Mouse (Mus musculus) megakaryocyte, embryonic 14.5 days (primary cell): ENCODE results near the gene Shmt1.

Experiments
- FLI1 ChIP-seq: IDR thresholded peaks from 2 replicates; pipeline ENCODE4 v1.6.1; 2012; ENCODE audit warnings: low read length, inconsistent platforms, mixed read lengths
- GATA1 ChIP-seq: IDR thresholded peaks from 3 replicates; pipeline ENCODE4 v1.6.1; 2012; ENCODE audit warnings: mixed read lengths, low read length, inconsistent platforms, borderline replicate concordance

DNA sequence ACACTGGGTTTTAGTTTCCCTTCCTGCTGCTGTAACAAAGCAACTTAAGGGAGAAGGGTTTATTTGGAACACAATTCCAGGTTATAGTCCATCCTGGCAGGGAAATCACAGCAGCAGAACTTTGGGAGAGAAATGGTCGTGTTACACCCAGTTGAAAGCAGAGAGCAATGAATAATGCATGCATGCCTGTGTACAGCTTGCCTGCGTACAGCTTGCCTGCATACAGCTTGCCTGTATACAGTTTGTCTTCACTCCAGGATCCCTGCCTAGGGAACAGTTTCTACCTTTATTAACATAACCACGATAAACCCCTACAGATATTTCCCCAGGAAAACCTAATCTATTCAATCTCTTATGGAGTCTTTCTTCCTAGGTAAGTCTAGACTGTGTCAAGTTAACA lies 40.7 kb downstream of the Shmt1 start:
- TF ChIP-seq GATA1: no peak
- no peak for TF ChIP-seq FLI1
